27 mouse cellular contexts compared by ENCODE assay signal in genomic region chr13:93080859-93081258, GRCm38 (mm10).
"Had no signal": no experiment of that assay in that cellular context is flagged by ENCODE, and none has a peak within 500 bp of the region (broad histone marks: within the 10 kb centered on the region; RNA-seq: fewer than 3 reads in every experiment).

No protein-coding gene starts in this region.

- H3K4me3 ChIP-seq: heart, adult 2 months; heart, embryonic 13.5 days; heart, embryonic 15.5 days; hindbrain, embryonic 13.5 days; hindbrain, embryonic 15.5 days; kidney, embryonic 15.5 days; layer of hippocampus, adult 2 months; left cerebral cortex, adult 2 months; limb, embryonic 10.5 days; limb, embryonic 12.5 days; liver, embryonic 13.5 days had no signal

- H3K27me3 ChIP-seq: heart, embryonic 13.5 days; heart, embryonic 15.5 days; hindbrain, embryonic 13.5 days; hindbrain, embryonic 15.5 days; kidney, embryonic 15.5 days; limb, embryonic 12.5 days; liver, embryonic 13.5 days had no signal

- H3K9ac ChIP-seq: heart, embryonic 13.5 days; heart, embryonic 15.5 days; hindbrain, embryonic 13.5 days; hindbrain, embryonic 15.5 days; kidney, embryonic 15.5 days; limb, embryonic 12.5 days; liver, embryonic 13.5 days had no signal

- H3K4me1 ChIP-seq: heart, embryonic 13.5 days; heart, embryonic 15.5 days; hindbrain, embryonic 13.5 days; hindbrain, embryonic 15.5 days; kidney, embryonic 15.5 days; limb, embryonic 10.5 days; limb, embryonic 12.5 days; liver, embryonic 13.5 days had no signal

- H3K36me3 ChIP-seq: hindbrain, embryonic 13.5 days; hindbrain, embryonic 15.5 days; kidney, embryonic 15.5 days; limb, embryonic 10.5 days; limb, embryonic 12.5 days; liver, embryonic 13.5 days had no signal

- ATAC-seq: hindbrain, postnatal 0 days; intestine, embryonic 16.5 days had no signal

- H3K4me2 ChIP-seq: heart, embryonic 11.5 days; heart, embryonic 13.5 days; heart, embryonic 15.5 days; hindbrain, embryonic 13.5 days; hindbrain, embryonic 15.5 days; kidney, embryonic 15.5 days; limb, embryonic 12.5 days; liver, embryonic 11.5 days; liver, embryonic 13.5 days had no signal

- H3K9me3 ChIP-seq: hindbrain, embryonic 13.5 days; hindbrain, embryonic 15.5 days; limb, embryonic 10.5 days; liver, embryonic 13.5 days had no signal

- DNase-seq: gastrocnemius, postnatal 14 days; gastrocnemius, postnatal 36 days; heart, adult 11 months; heart, adult 2 months; heart, postnatal 14 days; heart, postnatal 36 days; kidney, adult 11 months; kidney, adult 2 months; kidney, adult 9 months; kidney, postnatal 14 days; kidney, postnatal 36 days; liver; liver, embryonic 13.5 days had no signal

- H3K27ac ChIP-seq: heart, adult 2 months; heart, embryonic 13.5 days; heart, embryonic 15.5 days; hindbrain, embryonic 13.5 days; hindbrain, embryonic 15.5 days; hindbrain, postnatal 0 days; kidney, embryonic 15.5 days; kidney, postnatal 0 days; layer of hippocampus, adult 2 months; left cerebral cortex, adult 2 months; limb, embryonic 10.5 days; limb, embryonic 12.5 days; liver, embryonic 13.5 days had no signal
